Mouse (Mus musculus) embryonic facial prominence, embryonic 11.5 days (tissue): ENCODE measurements around the gene Ccdc33. TPM values are rescaled to one million over a fixed set of nuclear protein-coding genes. Genes with fewer than 3 reads are reported as not detected.

Experiments used
- ATAC-seq: fragments of 200-750 bp; cut with Nextera tagmentation; replicated peaks from 2 replicates; pipeline ENCODE4 v1.8.0; 2017; ENCODE audit warnings: low read depth; ENCODE audit not compliant: insufficient number of reproducible peaks, low FRiP score, low TSS enrichment
- DNase-seq: peaks from one replicate; pipeline ENCODE4 v3.0.0-alpha.2; 2015; ENCODE audit warnings: low spot score
- H3K27ac ChIP-seq: fragments of 300-500 bp; sonication (generic); replicated peaks from 2 replicates; pipeline ENCODE4 v1.5.1; 2014; ENCODE audit warnings: mild to moderate bottlenecking, low read depth, low read length, control low read depth
- H3K27me3 ChIP-seq: fragments of 300-500 bp; sonication (generic); 2 replicates; pipeline ENCODE4 v1.6.1; 2014; ENCODE audit warnings: mild to moderate bottlenecking, low read length, moderate library complexity, mixed read lengths; ENCODE audit not compliant: control insufficient read depth, insufficient read depth
- H3K36me3 ChIP-seq: fragments of 300-500 bp; sonication (generic); replicated peaks from 2 replicates; pipeline ENCODE4 v1.6.1; 2014; ENCODE audit warnings: low read depth, mild to moderate bottlenecking, low read length, moderate library complexity, mixed read lengths; ENCODE audit not compliant: control insufficient read depth, insufficient read depth
- H3K4me1 ChIP-seq: fragments of 300-500 bp; sonication (generic); 2 replicates; pipeline ENCODE4 v1.6.1; 2014; ENCODE audit warnings: low read length, mixed read lengths; ENCODE audit not compliant: control insufficient read depth, insufficient read depth
- H3K4me2 ChIP-seq: fragments of 300-500 bp; sonication (generic); 2 replicates; pipeline ENCODE4 v1.6.1; 2014; ENCODE audit warnings: low read depth, mild to moderate bottlenecking, control low read depth, low read length, moderate library complexity
- H3K4me3 ChIP-seq: fragments of 300-500 bp; sonication (generic); 2 replicates; pipeline ENCODE4 v1.5.1; 2014; ENCODE audit warnings: low read depth, low read length, control low read depth
- H3K9ac ChIP-seq: fragments of 300-500 bp; sonication (generic); replicated peaks from 2 replicates; pipeline ENCODE4 v1.6.1; 2014; ENCODE audit warnings: mild to moderate bottlenecking, control low read depth, low read length
- H3K9me3 ChIP-seq: fragments of 300-500 bp; sonication (generic); replicated peaks from 2 replicates; pipeline ENCODE4 v1.6.1; 2016; ENCODE audit warnings: mild to moderate bottlenecking, low read length, inconsistent platforms, mixed read lengths; ENCODE audit not compliant: control insufficient read depth
- WGBS: fragments of 180-500 bp; shearing (Covaris S2); extraction: QIAGEN DNeasy Blood & Tissue Kit; methylation state at CpG from one replicate; pipeline ENCODE4 v1.1.7; 2014; 5-methylcytosine and 5-hydroxymethylcytosine counted together
- polyA plus RNA-seq: library from polyadenylated mRNA; unstranded; fragments of >200 nt; fragmentation: Nextera tagmentation; extraction: Ambion mirVana; gene quantifications from 2 replicates; pipeline ENCODE4 v1.2.1, GENCODE M21; 2014

Ccdc33 gene
- polyA plus RNA-seq, 1 experiment from 2014 or later, result 0.77 TPM

GRCm38 (mm10) chr9:57998685-57999084 is 119.9 kb downstream of the Ccdc33 start:
- H3K9me3 ChIP-seq, result no peaks in the 10 kb centered on the region
- no peak overlapping the region for H3K27ac ChIP-seq
- no peak overlapping the region for H3K4me2 ChIP-seq
- no peak overlapping the region for H3K9ac ChIP-seq
- no peak overlapping the region for H3K4me3 ChIP-seq
- H3K27me3 ChIP-seq, result peaks cover 8% of the 10 kb centered on the region
- H3K4me1 ChIP-seq, result peaks cover 6% of the 10 kb centered on the region
- WGBS, result 51% methylated on average over 2 of the region's 2 CpGs
- DNase-seq, result no peak
- no peak for ATAC-seq
- H3K36me3 ChIP-seq, result no peaks in the 10 kb centered on the region

- peak; percentile 87 for DNase-seq
- under 1% methylated on average over 20 of the region's 20 CpGs for WGBS
- peak; percentile 44; the same call in 1 of the 2 replicates for ATAC-seq
- no peak overlapping the region for H3K9ac ChIP-seq
- peaks cover 6% of the 10 kb centered on the region for H3K4me1 ChIP-seq
- no peak overlapping the region for H3K4me3 ChIP-seq
- peak overlapping the region; percentile 37 for H3K4me2 ChIP-seq
- H3K27me3 ChIP-seq, result peaks cover 8% of the 10 kb centered on the region
- H3K9me3 ChIP-seq, result no peaks in the 10 kb centered on the region
- no peaks in the 10 kb centered on the region for H3K36me3 ChIP-seq
- no peak overlapping the region for H3K27ac ChIP-seq
Observed at GRCm38 (mm10) chr9:57998032-57998659, 120.5 kb downstream of the Ccdc33 start.

- H3K4me3 ChIP-seq, result no peak overlapping the region
- DNase-seq (no peak), ATAC-seq (peak; percentile 85; the same call in 1 of the 2 replicates)
- H3K27me3 ChIP-seq, result peaks cover 8% of the 10 kb centered on the region
- no peak overlapping the region for H3K9ac ChIP-seq
- no peaks in the 10 kb centered on the region for H3K36me3 ChIP-seq
- peak overlapping the region; percentile 37 for H3K4me2 ChIP-seq
- H3K4me1 ChIP-seq, result peaks cover 6% of the 10 kb centered on the region
- WGBS, result 16% methylated on average over 13 of the region's 13 CpGs
- no peak overlapping the region for H3K27ac ChIP-seq
- no peaks in the 10 kb centered on the region for H3K9me3 ChIP-seq
Observed at GRCm38 (mm10) chr9:57997511-57998031, 121.1 kb downstream of the Ccdc33 start.

- ATAC-seq, result no peak
Observed at GRCm38 (mm10) chr9:57995282-57995681, 123.3 kb downstream of the Ccdc33 start.

GRCm38 (mm10) chr9:57992781-57993591 is 125.6 kb downstream of the Ccdc33 start:
- Histone ChIP-seq H3K36me3 (no peaks in the 10 kb centered on the region), H3K4me1 (peaks cover 5% of the 10 kb centered on the region), H3K9ac (no peak overlapping the region), H3K27me3 (peaks cover 7% of the 10 kb centered on the region), H3K27ac (no peak overlapping the region), H3K4me3 (no peak overlapping the region), H3K4me2 (no peak overlapping the region), H3K9me3 (no peaks in the 10 kb centered on the region)
- ATAC-seq (no peak), DNase-seq (no peak)
- 35% methylated on average over 8 of the region's 8 CpGs for WGBS

More at GRCm38 (mm10) chr9:57995282-57995681, 123.3 kb downstream of the Ccdc33 start:
- 30% methylated on average over 4 of the region's 4 CpGs for WGBS
- H3K9me3 ChIP-seq, result no peaks in the 10 kb centered on the region
- peaks cover 8% of the 10 kb centered on the region for H3K27me3 ChIP-seq
- H3K4me1 ChIP-seq, result peaks cover 6% of the 10 kb centered on the region
- no peaks in the 10 kb centered on the region for H3K36me3 ChIP-seq
- H3K27ac ChIP-seq, result no peak overlapping the region
- peak; percentile 75 for DNase-seq
- no peak overlapping the region for H3K4me2 ChIP-seq
- no peak overlapping the region for H3K4me3 ChIP-seq
- H3K9ac ChIP-seq, result no peak overlapping the region

GRCm38 (mm10) chr9:57992060-57992459 is 126.6 kb downstream of the Ccdc33 start:
- Histone ChIP-seq H3K36me3 (no peaks in the 10 kb centered on the region), H3K9ac (no peak overlapping the region), H3K27ac (no peak overlapping the region), H3K4me1 (no peaks in the 10 kb centered on the region), H3K4me2 (no peak overlapping the region), H3K4me3 (no peak overlapping the region), H3K9me3 (no peaks in the 10 kb centered on the region), H3K27me3 (peaks cover 2% of the 10 kb centered on the region; the same call in 1 of the 2 replicates)
- ATAC-seq (no peak), DNase-seq (no peak)
- WGBS, result 75% methylated on average over 3 of the region's 3 CpGs

GRCm38 (mm10) chr9:57990438-57991110 is 128.0 kb downstream of the Ccdc33 start:
- ATAC-seq (no peak), DNase-seq (peak; percentile 58)
- no peaks in the 10 kb centered on the region for H3K9me3 ChIP-seq
- no peak overlapping the region for H3K4me2 ChIP-seq
- 41% methylated on average over 10 of the region's 10 CpGs for WGBS
- H3K9ac ChIP-seq, result no peak overlapping the region
- H3K27me3 ChIP-seq, result no peaks in the 10 kb centered on the region
- no peaks in the 10 kb centered on the region for H3K36me3 ChIP-seq
- H3K4me3 ChIP-seq, result no peak overlapping the region
- H3K27ac ChIP-seq, result no peak overlapping the region
- no peaks in the 10 kb centered on the region for H3K4me1 ChIP-seq
